Mouse (Mus musculus) limb, embryonic 11.5 days (tissue): Measurements from ENCODE around the gene Chit1. TPM values are rescaled to one million over a fixed set of nuclear protein-coding genes. Genes with fewer than 3 reads are reported as not detected.
A peak's percentile ranks its signal among the peaks of the same experiment; 100 is the strongest.

ENCODE experiments used
- ATAC-seq: fragments of 200-750 bp; cut with Nextera tagmentation; 2 replicates; pipeline ENCODE4 v1.8.0; 2017; ENCODE audit warnings: low read depth; ENCODE audit not compliant: insufficient number of reproducible peaks, low FRiP score, low TSS enrichment
- DNase-seq: peaks from one replicate; pipeline ENCODE4 v3.0.0-alpha.2; 2015; ENCODE audit warnings: low spot score
- H3K27ac ChIP-seq: fragments of 300-500 bp; sonication (generic); replicated peaks from 2 replicates; pipeline ENCODE4 v1.5.1; 2014; ENCODE audit warnings: low read depth, mild to moderate bottlenecking, low read length
- H3K27me3 ChIP-seq: fragments of 300-500 bp; sonication (generic); 2 replicates; pipeline ENCODE4 v1.6.1; 2014; ENCODE audit warnings: mild to moderate bottlenecking, low read length, mixed read lengths; ENCODE audit not compliant: control insufficient read depth, insufficient read depth
- H3K36me3 ChIP-seq: fragments of 300-500 bp; sonication (generic); 2 replicates; pipeline ENCODE4 v1.6.1; 2014; ENCODE audit warnings: mild to moderate bottlenecking, low read length, moderate library complexity, mixed read lengths; ENCODE audit not compliant: control insufficient read depth, insufficient read depth
- H3K4me1 ChIP-seq: fragments of 300-500 bp; sonication (generic); 2 replicates; pipeline ENCODE4 v1.6.1; 2014; ENCODE audit warnings: low read length, mixed read lengths; ENCODE audit not compliant: control insufficient read depth, insufficient read depth
- H3K4me2 ChIP-seq: fragments of 300-500 bp; sonication (generic); 2 replicates; pipeline ENCODE4 v1.6.1; 2014; ENCODE audit warnings: low read depth, mild to moderate bottlenecking, moderate library complexity; ENCODE audit not compliant: severe bottlenecking
- H3K4me3 ChIP-seq: fragments of 300-500 bp; sonication (generic); 2 replicates; pipeline ENCODE4 v1.5.1; 2014; ENCODE audit warnings: low read depth, low read length
- H3K9ac ChIP-seq: fragments of 300-500 bp; sonication (generic); 2 replicates; pipeline ENCODE4 v1.6.1; 2014; ENCODE audit warnings: mild to moderate bottlenecking, low read length
- H3K9me3 ChIP-seq: fragments of 300-500 bp; sonication (generic); 2 replicates; pipeline ENCODE4 v1.6.1; 2016; ENCODE audit warnings: low read length; ENCODE audit not compliant: control insufficient read depth
- WGBS: fragments of 180-500 bp; shearing (Covaris S2); extraction: QIAGEN DNeasy Blood & Tissue Kit; methylation state at CpG from one replicate; pipeline ENCODE4 v1.1.7; 2014; 5-methylcytosine and 5-hydroxymethylcytosine counted together
- polyA plus RNA-seq: library from polyadenylated mRNA; unstranded; fragments of >200 nt; fragmentation: Nextera tagmentation; extraction: Ambion mirVana; gene quantifications from 2 replicates; pipeline ENCODE4 v1.2.1, GENCODE M21; 2014

The Chit1 gene
- polyA plus RNA-seq, 1 experiment from 2014 or later = not detected

- Histone ChIP-seq H3K4me1 (peaks cover 15% of the 10 kb centered on the region), H3K9ac (no peak overlapping the region), H3K27ac (no peak overlapping the region), H3K4me2 (no peak overlapping the region), H3K36me3 (no peaks in the 10 kb centered on the region), H3K4me3 (no peak overlapping the region), H3K27me3 (no peaks in the 10 kb centered on the region), H3K9me3 (no peaks in the 10 kb centered on the region)
- ATAC-seq (no peak), DNase-seq (no peak)
- WGBS = 64% methylated on average over 11 of the region's 11 CpGs
These were observed 28.0 kb upstream of the Chit1 start for GRCm38 (mm10) chr1:134082987-134083516.

- WGBS = 82% methylated on average over 8 of the region's 8 CpGs
- DNase-seq (no peak), ATAC-seq (no peak)
- no peaks in the 10 kb centered on the region for H3K27me3 ChIP-seq
- H3K36me3 ChIP-seq = no peaks in the 10 kb centered on the region
- H3K9ac ChIP-seq = no peak overlapping the region
- H3K4me2 ChIP-seq = no peak overlapping the region
- H3K4me3 ChIP-seq = no peak overlapping the region
- H3K27ac ChIP-seq = no peak overlapping the region
- no peaks in the 10 kb centered on the region for H3K9me3 ChIP-seq
- H3K4me1 ChIP-seq = peaks cover 11% of the 10 kb centered on the region
These were observed 27.4 kb upstream of the Chit1 start for GRCm38 (mm10) chr1:134083676-134084075.

GRCm38 (mm10) chr1:134084128-134084527 is 26.9 kb upstream of the Chit1 start:
- Histone ChIP-seq H3K9ac (no peak overlapping the region), H3K4me1 (peaks cover 11% of the 10 kb centered on the region), H3K9me3 (no peaks in the 10 kb centered on the region), H3K36me3 (no peaks in the 10 kb centered on the region), H3K4me3 (no peak overlapping the region), H3K27ac (no peak overlapping the region), H3K4me2 (no peak overlapping the region), H3K27me3 (no peaks in the 10 kb centered on the region)
- no peak for ATAC-seq
- no peak for DNase-seq
- 91% methylated on average over 3 of the region's 3 CpGs for WGBS

DNA sequence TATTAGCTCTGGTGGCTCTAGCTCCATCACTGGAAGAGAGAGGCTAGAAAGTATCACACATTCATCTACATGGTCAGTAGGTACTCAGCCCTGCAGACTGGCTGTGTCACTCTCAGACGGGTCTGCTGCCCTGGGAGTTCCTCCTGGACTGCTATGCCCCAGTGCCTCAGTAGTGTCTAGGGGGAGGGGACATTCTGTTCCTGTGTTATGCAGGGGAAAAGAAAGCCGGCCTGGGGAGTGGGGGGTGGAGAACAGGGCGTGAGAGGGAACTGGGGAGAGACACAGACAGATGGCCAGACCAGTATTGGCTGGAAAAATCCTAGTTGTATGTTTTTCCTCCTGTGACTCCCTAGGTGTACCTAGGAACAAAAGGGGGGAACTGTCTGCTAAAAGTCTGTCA is 25.0 kb upstream of the Chit1 start:
- no peak for ATAC-seq
- Histone ChIP-seq H3K4me2 (no peak overlapping the region), H3K4me1 (peaks cover 7% of the 10 kb centered on the region), H3K27ac (no peak overlapping the region), H3K4me3 (no peak overlapping the region), H3K9ac (no peak overlapping the region), H3K27me3 (no peaks in the 10 kb centered on the region), H3K36me3 (no peaks in the 10 kb centered on the region), H3K9me3 (no peaks in the 10 kb centered on the region)
- 29% methylated on average over 3 of the region's 3 CpGs for WGBS
- no peak for DNase-seq

- H3K27ac ChIP-seq = no peak overlapping the region
- ATAC-seq (no peak), DNase-seq (no peak)
- H3K4me2 ChIP-seq = no peak overlapping the region
- H3K4me3 ChIP-seq = no peak overlapping the region
- H3K9me3 ChIP-seq = no peaks in the 10 kb centered on the region
- no peaks in the 10 kb centered on the region for H3K36me3 ChIP-seq
- peaks cover 7% of the 10 kb centered on the region for H3K4me1 ChIP-seq
- H3K27me3 ChIP-seq = no peaks in the 10 kb centered on the region
- H3K9ac ChIP-seq = 0 out of 2 replicates have a peak overlapping the region, but pooled peaks have one; percentile 0
- WGBS = 57% methylated on average over 16 of the region's 16 CpGs
These were observed 24.1 kb upstream of the Chit1 start for GRCm38 (mm10) chr1:134086811-134087398.

DNA sequence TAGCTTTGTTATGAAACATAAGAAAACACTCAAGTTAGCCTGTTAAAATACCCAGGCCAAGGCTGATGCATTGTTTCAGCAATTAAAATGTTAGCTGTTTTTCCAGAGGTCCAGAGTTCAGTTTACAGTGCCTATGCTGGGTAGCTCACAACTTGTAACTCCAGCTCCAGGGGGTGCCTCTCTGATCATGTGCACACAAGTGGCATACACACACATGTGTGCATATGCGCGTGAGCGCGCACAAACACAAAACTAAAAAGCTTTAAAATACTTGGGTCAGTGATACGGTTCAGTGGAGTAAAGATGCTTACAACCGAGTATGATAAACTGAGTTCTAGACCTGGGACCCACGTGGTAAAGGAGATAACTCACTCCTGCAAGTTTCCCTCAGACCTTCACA is 22.0 kb upstream of the Chit1 start:
- 91% methylated on average over 7 of the region's 7 CpGs for WGBS
- H3K9me3 ChIP-seq = no peaks in the 10 kb centered on the region
- H3K36me3 ChIP-seq = no peaks in the 10 kb centered on the region
- peaks cover 12% of the 10 kb centered on the region for H3K4me1 ChIP-seq
- no peak overlapping the region for H3K4me3 ChIP-seq
- no peaks in the 10 kb centered on the region for H3K27me3 ChIP-seq
- no peak overlapping the region for H3K9ac ChIP-seq
- DNase-seq (no peak), ATAC-seq (no peak)
- H3K4me2 ChIP-seq = no peak overlapping the region
- no peak overlapping the region for H3K27ac ChIP-seq

GRCm38 (mm10) chr1:134091851-134092250 is 19.2 kb upstream of the Chit1 start:
- Histone ChIP-seq H3K9ac (no peak overlapping the region), H3K9me3 (no peaks in the 10 kb centered on the region)
- 73% methylated on average over 3 of the region's 3 CpGs for WGBS

DNA sequence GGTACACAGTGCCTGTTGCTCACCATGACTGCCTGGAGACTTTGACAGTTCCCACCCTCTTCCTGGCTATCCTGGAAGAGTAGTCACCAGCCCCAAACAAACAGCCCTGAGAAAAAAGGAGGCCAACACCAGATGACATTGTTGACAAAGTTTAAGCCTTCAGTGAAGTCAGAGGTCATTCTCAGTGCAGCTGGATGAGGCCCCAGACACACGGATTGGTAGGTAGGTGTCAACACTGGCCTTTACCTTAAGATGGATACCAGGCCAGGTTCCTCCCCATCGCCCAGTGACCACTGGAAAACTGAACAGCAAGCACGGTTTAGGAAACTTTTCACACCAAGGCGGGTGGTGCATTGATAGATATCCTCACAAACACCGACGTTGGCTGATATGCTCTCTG is 18.7 kb upstream of the Chit1 start:
- DNase-seq = no peak
- H3K4me1 ChIP-seq = peaks cover 5% of the 10 kb centered on the region
- no peaks in the 10 kb centered on the region for H3K36me3 ChIP-seq
- no peaks in the 10 kb centered on the region for H3K27me3 ChIP-seq
- ATAC-seq = no peak
- H3K27ac ChIP-seq = no peak overlapping the region
- 31% methylated on average over 6 of the region's 6 CpGs for WGBS
- peak overlapping the region; percentile 78 for H3K4me2 ChIP-seq
- H3K9ac ChIP-seq = no peak overlapping the region
- H3K9me3 ChIP-seq = no peaks in the 10 kb centered on the region
- H3K4me3 ChIP-seq = peak overlapping the region; percentile 36; the same call in 1 of the 2 replicates

More at GRCm38 (mm10) chr1:134091851-134092250, 19.2 kb upstream of the Chit1 start:
- Histone ChIP-seq H3K4me1 (peaks cover 5% of the 10 kb centered on the region), H3K4me3 (no peak overlapping the region), H3K4me2 (no peak overlapping the region), H3K36me3 (no peaks in the 10 kb centered on the region), H3K27ac (no peak overlapping the region), H3K27me3 (no peaks in the 10 kb centered on the region)
- no peak for DNase-seq
- no peak for ATAC-seq
